Mouse (Mus musculus): ENCODE measurements around the gene A3galt2.

The A3galt2 gene

DNA sequence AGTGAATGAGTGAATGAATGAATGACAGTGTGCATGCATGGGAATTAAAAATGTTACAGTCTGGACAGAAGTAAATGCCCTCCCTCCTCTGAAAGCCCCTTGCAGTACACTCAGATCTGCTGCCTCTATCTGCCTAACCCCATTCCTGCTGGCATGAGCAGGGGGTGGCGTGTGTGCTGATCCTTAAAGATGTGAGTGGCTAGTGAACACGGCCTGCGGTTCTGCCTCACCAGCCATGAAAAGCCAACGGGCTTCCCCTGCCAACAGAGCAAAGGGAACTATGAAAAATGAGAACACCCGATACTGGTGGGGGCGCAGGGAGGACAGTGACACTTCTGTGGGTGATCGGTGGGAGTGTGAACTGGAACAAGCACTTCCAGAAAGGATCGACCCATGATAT lies 41.6 kb downstream of the A3galt2 start:
- DNase-seq (ENCODE audit: low spot score), result no peak

DNA sequence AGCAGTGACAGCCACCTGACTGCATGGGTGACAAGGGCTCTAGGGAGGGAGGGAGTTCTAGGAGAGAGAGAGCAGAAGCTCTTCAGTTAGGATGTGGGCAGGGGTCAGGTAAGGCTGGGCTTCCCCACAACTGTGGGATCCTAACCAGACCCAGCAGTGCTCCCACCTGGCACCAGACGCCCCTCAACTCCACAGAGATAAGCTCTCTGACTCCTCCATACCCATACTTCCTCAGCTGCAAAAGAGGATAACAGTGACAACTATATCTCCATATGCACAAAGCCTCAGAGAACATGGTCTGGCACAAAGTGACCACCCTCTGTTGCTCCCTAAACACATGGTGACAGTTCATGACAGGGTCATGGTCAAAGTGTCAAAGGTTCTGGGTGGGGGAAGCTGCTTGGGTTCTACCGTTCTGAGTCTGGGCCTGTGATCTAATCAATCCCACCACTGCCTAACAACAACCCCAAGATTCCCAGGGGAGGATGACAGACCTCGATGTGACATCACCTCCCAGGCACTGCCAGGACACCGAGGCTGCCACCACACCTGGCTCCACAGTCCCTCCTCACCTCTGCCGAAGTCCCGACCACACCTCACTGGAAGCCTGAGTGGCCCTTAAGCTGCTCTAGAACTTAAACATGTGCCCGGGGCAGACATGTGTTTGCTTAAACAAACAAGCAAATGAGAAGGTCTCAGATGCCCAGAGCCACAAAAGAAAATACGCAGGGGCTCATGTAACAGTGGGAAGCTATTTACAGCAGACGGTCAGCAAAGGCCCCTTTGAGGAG lies 46.7 kb downstream of the A3galt2 start:
- DNase-seq (ENCODE audit: low spot score), result no peak

DNA sequence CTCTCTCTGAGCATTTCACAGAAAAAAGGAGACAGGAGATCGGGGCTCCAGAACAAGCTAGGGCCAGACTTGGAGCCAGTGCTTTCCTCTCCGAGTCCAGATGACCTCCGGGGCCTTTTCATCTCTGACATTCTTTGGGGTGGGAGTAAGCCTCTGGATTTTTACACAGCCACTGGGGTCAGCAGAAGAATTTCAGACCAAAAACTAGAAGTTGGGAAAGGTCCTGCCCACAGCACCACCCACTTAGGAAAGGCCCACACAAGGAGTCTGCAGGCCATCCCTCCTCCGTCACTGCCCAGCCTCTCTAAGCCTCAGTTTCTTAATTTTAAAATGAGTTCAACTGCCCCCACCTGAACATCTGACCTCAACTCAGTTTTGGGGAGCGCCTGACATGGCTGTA lies 48.4 kb downstream of the A3galt2 start:
- DNase-seq (ENCODE audit: low spot score), result no peak

DNA sequence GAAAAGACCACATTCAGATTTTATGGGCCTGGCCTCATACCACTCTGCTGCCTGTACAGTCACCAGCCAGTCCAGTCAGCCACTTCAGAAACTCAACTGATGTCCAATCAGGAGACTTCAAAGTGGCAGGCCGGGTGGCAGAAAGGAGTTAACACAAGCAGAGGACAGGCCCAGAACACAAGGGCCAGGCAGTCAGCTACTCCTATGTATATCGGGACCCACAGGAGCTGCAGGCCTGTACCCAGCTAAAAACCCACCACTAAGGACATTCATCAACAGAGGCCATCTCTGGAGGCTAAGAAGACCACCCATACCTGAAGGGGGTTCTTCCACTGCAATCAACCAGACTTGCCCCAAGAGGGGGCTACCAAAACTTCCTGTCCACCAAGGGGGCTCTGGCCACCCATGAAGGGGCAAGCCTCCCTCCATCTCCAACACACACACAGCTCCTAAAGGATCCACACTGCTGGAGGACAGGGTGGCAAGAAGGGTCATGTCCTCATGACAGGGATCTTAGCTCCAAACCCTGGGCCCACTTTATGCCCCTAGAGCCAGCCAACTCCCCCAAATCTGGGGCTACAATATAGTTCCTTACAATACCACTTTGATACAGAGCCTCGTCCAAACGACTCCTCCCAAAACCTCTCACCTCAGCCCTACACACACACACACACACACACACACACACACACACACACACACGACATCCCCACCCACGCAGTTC lies 49.4 kb downstream of the A3galt2 start:
- no peak for DNase-seq (ENCODE audit: low spot score)

DNA sequence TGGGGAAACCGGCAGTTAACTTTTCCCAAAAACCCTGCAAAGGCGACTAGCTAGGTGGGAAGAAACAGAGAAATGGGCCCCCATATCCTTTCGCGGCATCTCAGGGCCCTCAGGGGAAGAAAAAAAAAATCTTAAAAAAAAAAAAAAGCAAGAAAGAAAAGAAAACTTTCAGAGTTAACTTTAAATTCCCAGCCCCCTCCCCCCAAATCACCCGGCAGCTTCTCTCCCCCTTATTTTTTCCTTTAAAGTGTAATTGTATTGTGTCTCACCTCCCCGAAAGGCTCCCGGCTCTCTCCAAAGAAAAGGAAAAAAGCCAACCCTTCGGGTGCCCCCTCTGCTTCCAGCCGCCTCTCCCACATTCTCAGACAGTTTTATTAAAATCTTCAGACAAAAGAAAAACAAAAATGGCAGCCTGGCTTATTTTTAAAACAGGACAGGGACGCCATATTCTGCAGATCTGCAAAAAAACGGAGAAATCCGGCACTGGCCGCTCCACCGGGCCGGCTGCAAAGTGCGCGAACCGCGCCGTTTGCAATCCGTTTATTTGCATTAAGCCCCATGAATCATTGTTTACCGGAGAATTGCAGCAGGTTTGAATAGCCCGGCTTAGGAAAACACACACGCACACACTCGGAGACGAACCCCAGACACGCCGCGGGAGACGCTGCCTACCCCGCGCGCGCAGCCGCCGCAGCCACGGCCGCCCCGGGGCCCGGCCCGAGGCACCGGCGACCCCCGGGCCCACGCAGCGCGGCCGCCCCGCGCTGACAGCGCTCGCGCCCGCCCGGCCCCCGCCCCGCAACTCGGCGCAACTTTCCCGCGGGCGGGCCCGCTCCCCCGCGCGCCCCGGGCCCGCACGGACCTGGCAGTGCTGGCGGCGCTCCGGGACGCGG lies 50.2 kb downstream of the A3galt2 start:
- DNase-seq (ENCODE audit: low spot score), result peak; percentile 42

DNA sequence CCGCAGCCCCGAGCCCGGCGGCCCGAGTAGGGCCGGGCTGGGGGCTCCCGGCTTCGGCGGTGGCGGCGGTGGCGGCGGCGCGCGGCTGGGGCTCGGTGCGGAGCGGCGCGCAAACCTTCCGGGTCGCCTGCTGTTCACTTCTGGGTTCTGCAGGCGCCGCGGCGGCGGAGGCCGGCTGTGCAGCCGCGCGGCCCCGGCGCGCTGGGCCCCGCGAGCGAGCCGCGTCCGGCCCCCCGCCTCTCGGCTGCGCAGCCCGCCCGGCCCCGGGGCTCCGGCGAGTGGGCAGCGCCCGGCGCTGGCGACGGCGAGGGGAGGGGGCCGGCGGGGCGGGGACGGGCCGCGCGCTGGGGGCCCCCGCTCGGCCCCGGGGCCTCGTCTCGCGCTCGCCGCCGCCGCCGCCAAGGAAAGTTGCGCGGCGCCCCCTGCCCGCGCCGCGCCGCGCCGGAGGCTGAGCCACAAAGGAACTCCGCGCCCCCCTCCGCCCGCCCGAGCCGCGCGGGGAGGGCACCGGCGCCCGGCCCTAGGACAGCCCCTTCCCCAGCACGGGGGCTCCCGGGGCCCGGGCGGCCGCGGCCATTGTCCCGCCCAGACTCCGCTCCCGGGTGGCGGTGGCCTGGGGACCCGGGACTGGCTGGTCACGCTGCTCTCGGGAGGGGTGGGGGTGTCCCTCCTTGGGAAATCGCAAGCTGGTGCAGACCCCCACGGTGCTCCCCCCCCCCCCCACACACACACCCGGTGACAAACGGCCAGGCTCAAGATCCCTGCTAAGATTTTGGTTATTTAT lies 51.1 kb downstream of the A3galt2 start, which contains the start of gene Zfp362:
Zfp362 (minus strand) TSS at position 3 of the 784 bp plus-strand sequence.
- peak; percentile 44 for DNase-seq (ENCODE audit: low spot score)

DNA sequence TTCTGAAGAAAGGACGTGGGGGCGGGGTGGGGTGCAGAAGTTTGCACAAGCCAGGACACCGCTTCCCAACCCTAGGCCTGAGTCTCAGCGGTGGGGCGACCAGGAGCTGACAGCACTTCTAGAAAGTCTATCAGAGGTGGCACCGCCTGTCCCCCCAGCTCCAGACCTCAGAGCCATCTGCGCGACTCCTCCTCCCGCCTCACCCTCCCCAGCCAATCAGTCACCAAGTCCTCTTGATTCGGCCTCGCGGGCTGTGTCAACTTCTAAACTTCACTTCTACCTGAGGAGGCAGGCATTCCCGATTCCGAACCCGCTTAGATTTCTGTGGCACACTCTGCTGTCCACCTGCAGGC lies 51.6 kb downstream of the A3galt2 start:
- peak; percentile 52 for DNase-seq (ENCODE audit: low spot score)

DNA sequence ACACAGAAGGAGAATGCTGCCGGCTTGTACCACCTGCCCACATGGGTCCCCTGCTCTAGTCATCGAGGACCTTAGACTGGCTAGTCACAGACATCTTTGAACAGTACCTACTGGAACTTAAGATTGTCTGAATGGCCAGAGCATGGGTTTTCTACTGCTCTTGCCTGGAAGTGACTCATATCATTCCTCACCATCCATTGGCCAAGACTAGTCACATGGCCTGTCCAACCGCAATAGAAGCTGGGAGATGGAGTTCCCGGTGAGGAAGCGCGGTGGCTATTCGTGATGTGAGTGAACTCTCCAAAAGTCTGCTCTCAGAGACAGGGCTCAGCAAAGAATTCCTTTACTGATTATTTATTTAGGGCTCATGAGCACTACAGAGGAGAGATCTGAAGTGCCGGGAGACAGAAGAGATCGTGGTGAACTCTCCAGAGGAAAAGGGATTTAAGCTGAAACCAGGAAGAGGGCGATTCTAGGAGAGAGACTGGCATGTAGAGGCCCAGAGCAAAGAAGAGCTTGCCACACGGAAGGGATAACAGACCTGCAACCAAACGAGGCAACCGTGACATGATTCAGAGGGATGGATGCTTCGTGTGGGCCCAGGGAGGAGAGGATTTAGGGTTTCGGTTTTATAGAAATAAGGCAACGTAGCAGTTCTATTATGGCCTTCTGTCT lies 56.4 kb downstream of the A3galt2 start:
- DNase-seq (ENCODE audit: low spot score), result peak; percentile 48

DNA sequence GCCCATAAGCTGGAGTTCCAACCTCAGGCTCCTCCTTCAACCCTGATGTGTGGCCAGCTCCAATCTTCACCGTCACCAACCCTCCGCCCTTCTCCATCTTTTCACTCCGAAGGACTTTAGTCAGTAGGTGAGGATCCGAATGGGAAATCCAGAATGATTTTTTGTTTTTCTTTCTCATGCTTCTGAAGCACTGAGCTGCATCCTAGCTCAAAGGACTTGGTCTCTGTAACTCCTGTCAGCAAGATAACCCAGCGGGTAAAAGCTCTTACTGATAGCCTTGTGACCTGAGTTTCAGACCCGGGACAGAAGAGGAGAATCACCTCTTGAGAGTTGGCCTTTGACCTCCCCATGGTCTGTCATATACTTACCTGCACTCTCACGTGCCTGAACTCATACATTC lies 61.8 kb downstream of the A3galt2 start:
- DNase-seq (ENCODE audit: low spot score), result no peak

All from urinary bladder, postnatal 25 days (tissue).